Mouse (Mus musculus) spleen, adult 2 months (tissue): ENCODE results near the gene Ndufb8.

Experiments used
- CTCF ChIP-seq: fragments of 200-500 bp; IDR thresholded peaks from 2 replicates; pipeline ENCODE4 v1.5.1; 2011; ENCODE audit warnings: mild to moderate bottlenecking, inconsistent platforms; ENCODE audit not compliant: insufficient read depth, insufficient read length, insufficient replicate concordance; ENCODE audit errors: extremely low read depth
- POLR2A ChIP-seq: fragments of 200-500 bp; IDR thresholded peaks from 2 replicates; pipeline ENCODE4 v1.6.1; 2011; ENCODE audit warnings: low read depth, low read length, inconsistent platforms

DNA sequence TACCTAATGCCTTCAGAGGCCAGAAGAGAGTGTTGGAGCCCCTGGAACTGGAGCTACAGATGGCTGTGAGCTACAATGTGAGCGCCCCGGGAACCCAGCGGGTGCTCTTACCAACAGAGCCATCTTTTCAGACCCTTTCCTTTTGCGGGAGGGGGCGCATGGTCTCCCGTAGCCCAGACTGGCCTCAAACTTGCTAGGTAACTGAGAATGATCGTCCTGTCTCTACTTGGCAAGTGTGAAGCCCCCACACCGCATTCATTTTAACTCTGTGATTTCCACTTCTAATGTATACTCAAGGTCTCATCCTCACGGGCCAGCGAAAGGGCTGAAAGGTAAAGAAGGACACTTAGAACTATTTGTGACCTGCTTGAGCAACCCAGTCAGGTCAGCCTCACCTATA lies 10.9 kb downstream of the Ndufb8 start:
- TF ChIP-seq CTCF (no peak), POLR2A (no peak)
